Mouse (Mus musculus): Measurements from ENCODE around the gene Olfr1167.
"Not testable (repeated sequence)": the region's sequence is repeated elsewhere in the genome, so short reads cannot be mapped to it uniquely, and the experiment has no call there.

Olfr1167 gene

DNA sequence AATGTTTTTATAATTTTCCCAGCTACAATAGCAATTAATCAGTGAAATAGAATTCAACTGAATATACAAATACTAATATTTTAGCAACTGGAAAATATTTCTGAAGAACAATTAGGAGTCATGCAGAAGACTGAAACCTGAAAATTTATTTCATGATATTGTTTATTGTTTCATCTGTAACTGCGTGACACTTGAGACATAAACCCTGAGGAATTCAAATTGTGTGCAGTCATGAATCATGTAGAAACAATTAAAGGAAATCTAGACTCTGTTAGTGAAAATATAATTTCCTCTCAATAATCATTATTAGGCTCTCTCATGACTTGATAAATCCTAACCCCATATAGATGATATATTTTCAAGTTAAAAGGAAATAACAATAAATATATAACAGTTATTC lies at the start of gene Olfr1167:
Gene Olfr1167, minus strand, starts transcription at position 101 of the 400 bp plus-strand sequence.
- not testable (repeated sequence) for DNase-seq (ENCODE audit: low read depth)

DNA sequence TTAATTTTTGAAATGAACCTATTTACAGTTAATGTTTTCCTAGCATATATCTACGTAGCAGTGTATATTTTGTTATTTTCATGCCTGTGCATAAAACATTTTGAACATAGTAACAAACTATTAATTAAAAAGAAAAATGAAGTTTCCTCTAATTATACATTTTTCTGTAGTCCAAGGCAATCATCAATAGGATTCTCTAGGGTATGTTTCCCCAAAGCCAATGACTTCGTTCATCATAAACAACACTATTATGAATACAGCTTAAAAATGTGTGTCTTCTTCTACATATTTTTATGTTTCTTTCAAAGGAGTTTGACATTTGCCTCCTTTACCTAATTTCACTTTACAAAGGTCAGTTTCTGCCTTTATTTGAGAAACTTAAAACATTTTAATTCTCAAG lies 26.6 kb upstream of the Olfr1167 start, which contains the start of gene Olfr1168:
Gene Olfr1168, plus strand, starts transcription at position 301 of the 400 bp plus-strand sequence.
- DNase-seq (ENCODE audit: low read depth), result no peak

DNA sequence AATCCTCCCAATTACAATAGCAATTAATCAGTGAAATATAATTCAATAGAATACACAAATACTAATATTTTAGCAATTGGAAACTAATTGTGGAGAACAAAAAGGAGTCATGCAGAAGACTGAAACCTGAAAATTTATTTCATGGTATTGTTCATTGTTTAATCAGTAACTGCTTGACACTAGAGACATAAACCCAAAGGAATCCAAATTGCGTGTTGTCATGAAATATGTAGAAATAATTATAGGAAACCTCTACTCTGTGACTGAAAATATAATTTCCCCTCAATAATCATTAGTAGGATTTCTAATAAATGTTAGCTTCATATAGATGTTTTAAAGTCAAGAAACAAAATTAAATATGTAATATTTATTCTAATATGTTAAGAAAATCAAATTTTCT lies 26.8 kb downstream of the Olfr1167 start, which contains the start of gene Olfr1166:
Gene Olfr1166, minus strand, starts transcription at position 101 of the 400 bp plus-strand sequence.
- DNase-seq (ENCODE audit: low read depth), result no peak
